Mouse (Mus musculus) cerebellum, adult (tissue): ENCODE measurements at regions not wholly inside any gene's neighbourhood (a gene's known extent, or its start where the extent isn't known, plus 50 kb on each side); places are given as distances from the start of the nearest gene placed in this dataset.

Experiments used
- ATAC-seq: cut with Nextera tagmentation; 2 replicates; pipeline ENCODE4 v1.9.2; 2017; ENCODE audit warnings: mild to moderate bottlenecking, moderate library complexity, mixed read lengths; ENCODE audit not compliant: insufficient number of reproducible peaks, low FRiP score, low TSS enrichment

- ATAC-seq = no peak
These were observed 176.2 kb upstream of the Gadl1 start for GRCm38 (mm10) chr9:115733104-115733503.

- no peak for ATAC-seq
These were observed 169.3 kb upstream of the Gadl1 start for GRCm38 (mm10) chr9:115739984-115740383.

GRCm38 (mm10) chr9:115746436-115746835 lies 162.8 kb upstream of the Gadl1 start:
- ATAC-seq = no peak

- ATAC-seq = no peak
These were observed 148.8 kb upstream of the Gadl1 start for GRCm38 (mm10) chr9:115760496-115760895.

GRCm38 (mm10) chr9:115764136-115764535 lies 145.1 kb upstream of the Gadl1 start:
- ATAC-seq = no peak

- no peak for ATAC-seq
These were observed 142.8 kb upstream of the Gadl1 start for GRCm38 (mm10) chr9:115766471-115766870.

GRCm38 (mm10) chr9:115775112-115775511 lies 134.1 kb upstream of the Gadl1 start:
- no peak for ATAC-seq

GRCm38 (mm10) chr9:115775858-115776257 lies 133.4 kb upstream of the Gadl1 start:
- no peak for ATAC-seq

- ATAC-seq = no peak
These were observed 132.0 kb upstream of the Gadl1 start for GRCm38 (mm10) chr9:115777097-115777864.

GRCm38 (mm10) chr9:115778862-115779261 lies 130.4 kb upstream of the Gadl1 start:
- ATAC-seq = no peak

GRCm38 (mm10) chr9:115799330-115799729 lies 109.9 kb upstream of the Gadl1 start:
- ATAC-seq = no peak

GRCm38 (mm10) chr9:115800624-115801023 lies 108.6 kb upstream of the Gadl1 start:
- no peak for ATAC-seq

- ATAC-seq = no peak
These were observed 106.2 kb upstream of the Gadl1 start for GRCm38 (mm10) chr9:115803071-115803470.

- no peak for ATAC-seq
These were observed 104.0 kb upstream of the Gadl1 start for GRCm38 (mm10) chr9:115805224-115805623.

- no peak for ATAC-seq
These were observed 103.1 kb upstream of the Gadl1 start for GRCm38 (mm10) chr9:115806018-115806702.

- no peak for ATAC-seq
These were observed 69.1 kb upstream of the Gadl1 start for GRCm38 (mm10) chr9:115840186-115840585.

GRCm38 (mm10) chr9:115840791-115841190 lies 68.5 kb upstream of the Gadl1 start:
- no peak for ATAC-seq

- no peak for ATAC-seq
These were observed 67.6 kb upstream of the Gadl1 start for GRCm38 (mm10) chr9:115841684-115842083.

- ATAC-seq = no peak
These were observed 64.9 kb upstream of the Gadl1 start for GRCm38 (mm10) chr9:115844340-115844739.

GRCm38 (mm10) chr9:115845091-115845490 lies 64.2 kb upstream of the Gadl1 start:
- no peak for ATAC-seq

GRCm38 (mm10) chr9:115847289-115848074 lies 61.8 kb upstream of the Gadl1 start:
- ATAC-seq = no peak
